Mouse (Mus musculus) 416B (cell line): ENCODE data around the gene Gm8914.
"Not testable (repeated sequence)": the region's sequence is repeated elsewhere in the genome, so short reads cannot be mapped to it uniquely, and the experiment has no call there.

Experiments used
- DNase-seq: peaks from one replicate; pipeline ENCODE4 v3.0.0; 2011; ENCODE audit warnings: low read depth

Gm8914 gene

DNA sequence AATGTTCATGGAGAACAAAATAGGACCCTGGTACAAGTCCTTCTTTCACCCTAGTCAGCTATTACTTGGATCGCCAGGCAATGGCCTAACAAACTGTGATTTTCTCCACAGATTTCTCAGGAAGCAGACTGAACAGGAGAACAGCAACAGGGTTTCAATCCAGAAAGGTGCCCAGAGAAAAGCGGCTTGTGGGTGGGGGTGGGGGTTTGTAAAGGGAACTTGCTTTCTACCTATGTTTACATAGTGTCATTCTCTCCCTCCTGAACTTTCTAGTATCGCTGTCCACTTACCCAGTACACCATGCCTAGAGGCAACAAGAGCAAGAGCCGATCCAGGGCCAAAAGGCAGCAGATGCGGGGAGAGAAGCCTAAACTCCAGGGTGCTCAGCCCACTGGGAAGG, at the start of gene Gm8914:
Gene Gm8914 (plus strand): TSS at position 301 of the 400 bp plus-strand sequence.
- not testable (repeated sequence) for DNase-seq
